Mouse (Mus musculus): ENCODE measurements around the gene Tlx2.

Gene Tlx2

DNA sequence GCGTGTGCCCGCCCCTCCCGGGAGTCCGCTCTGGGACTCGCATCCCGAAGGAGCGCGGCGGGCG lies at the start of gene Tlx2:
TSS of gene Tlx2 (minus strand) at position 47 of the 64 bp plus-strand sequence.
- no peak for DNase-seq (ENCODE audit: low spot score in 2 of 2)

DNA sequence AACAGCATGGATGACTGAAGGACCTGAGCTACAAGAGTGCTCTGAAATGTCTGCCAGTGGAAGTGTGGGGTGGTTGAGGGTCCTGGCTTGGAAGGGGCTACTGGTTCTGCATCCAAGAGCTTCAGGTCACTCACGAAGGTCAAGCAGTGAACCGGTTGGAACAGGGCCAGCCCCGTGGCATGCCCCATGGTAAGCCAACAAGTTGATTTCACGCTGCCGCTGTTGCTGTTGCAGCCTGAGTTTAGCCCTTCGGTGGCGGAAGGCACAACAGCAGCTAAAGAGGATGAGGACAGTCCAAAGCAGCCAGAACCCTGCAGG lies 49.6 kb upstream of the Tlx2 start:
- DNase-seq (ENCODE audit: low spot score in 2 of 2), result peak in 1 of 2 experiments; percentile 32

DNA sequence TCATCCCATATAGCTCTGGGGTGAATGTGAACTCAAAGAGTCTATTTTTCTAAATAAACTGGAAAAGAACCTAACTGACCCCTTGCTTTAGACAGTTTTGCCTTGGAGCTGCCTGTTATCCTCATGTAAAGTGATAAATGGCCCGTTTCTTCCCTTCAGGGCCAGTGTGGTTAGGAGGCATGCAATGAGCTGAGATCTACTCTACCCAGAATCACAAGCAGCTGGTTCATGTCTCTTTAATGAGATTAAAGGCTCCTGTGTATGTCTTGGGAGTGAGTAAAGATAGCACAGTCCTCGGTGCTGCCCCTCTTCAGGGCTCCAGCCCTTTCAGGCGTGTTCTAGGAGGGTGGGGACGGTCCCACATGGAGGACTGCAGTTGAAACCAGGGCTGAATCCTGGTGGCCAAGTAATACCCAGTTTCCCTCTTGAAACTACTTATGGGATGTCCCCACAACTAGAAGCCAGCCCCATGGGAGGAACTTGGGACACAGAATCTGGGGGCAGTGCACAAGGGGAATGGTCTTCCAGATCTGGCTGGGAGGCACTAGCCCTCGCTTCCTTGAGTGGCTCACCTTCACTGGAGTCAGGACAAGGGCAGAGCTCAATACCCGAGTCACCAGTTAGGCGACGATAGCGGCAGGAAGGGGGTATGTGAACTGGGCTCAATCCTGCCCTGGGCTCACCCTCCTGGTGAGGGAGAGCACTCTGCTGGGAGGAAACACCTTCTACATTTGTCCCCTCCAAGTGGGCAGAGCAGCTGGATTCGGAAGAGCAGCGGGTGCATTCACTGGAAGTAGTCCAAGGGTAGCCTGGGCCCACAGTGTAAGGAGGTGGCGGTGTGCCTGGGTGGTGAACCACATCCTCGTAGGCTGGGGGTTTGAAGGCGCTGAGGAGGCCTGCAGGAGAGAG lies 49.0 kb upstream of the Tlx2 start:
- DNase-seq (ENCODE audit: low spot score in 2 of 2), result no peak

DNA sequence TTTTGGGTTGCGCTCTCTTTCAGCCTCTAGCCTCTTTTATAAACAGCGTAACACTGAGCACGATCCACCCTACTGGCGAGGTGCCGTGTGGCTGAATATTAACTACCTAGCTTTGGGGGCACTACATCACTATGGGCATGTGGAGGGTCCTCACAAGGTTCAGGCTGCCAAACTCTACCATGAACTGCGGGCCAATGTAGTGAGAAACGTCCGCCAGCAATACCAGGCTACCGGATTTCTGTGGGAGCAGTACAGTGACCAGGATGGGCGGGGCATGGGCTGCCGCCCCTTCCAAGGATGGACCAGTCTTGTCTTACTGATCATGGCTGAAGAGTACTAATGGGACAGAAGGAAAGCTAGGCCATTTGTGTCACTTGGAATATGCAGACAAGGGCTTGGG lies 48.3 kb upstream of the Tlx2 start:
- DNase-seq (ENCODE audit: low spot score in 2 of 2), result no peak

DNA sequence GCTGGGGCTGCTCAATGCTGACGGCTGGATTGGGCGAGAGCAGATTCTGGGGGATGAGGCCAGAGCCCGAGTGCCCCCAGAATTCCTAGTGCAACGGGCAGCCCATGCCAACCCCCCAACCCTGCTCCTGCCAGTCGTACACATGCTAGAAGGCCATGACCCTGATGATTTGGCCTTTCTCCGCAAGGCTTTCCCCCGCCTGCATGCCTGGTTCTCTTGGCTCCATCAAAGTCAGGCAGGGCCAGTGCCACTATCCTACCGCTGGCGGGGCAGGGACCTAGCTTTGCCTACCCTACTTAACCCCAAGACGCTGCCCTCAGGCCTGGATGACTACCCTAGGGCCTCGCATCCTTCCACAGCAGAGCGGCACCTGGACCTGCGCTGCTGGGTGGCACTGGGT lies 47.5 kb upstream of the Tlx2 start:
- no peak for DNase-seq (ENCODE audit: low spot score in 2 of 2)

DNA sequence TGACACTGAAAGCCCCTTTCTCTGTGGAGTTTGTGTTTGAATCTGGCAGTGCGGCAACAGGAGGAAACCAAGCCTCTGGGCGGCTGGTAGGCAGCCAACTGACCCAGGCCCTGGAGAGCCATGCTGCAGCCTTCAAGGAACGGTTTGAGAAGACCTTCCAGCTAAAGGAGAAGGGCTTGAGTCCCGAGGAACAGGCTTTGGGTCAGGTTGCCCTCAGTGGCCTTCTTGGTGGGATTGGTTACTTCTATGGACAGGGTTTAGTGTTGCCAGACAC lies 47.0 kb upstream of the Tlx2 start:
- peak in 1 of 2 experiments; percentile 59 for DNase-seq (ENCODE audit: low spot score in 2 of 2)

DNA sequence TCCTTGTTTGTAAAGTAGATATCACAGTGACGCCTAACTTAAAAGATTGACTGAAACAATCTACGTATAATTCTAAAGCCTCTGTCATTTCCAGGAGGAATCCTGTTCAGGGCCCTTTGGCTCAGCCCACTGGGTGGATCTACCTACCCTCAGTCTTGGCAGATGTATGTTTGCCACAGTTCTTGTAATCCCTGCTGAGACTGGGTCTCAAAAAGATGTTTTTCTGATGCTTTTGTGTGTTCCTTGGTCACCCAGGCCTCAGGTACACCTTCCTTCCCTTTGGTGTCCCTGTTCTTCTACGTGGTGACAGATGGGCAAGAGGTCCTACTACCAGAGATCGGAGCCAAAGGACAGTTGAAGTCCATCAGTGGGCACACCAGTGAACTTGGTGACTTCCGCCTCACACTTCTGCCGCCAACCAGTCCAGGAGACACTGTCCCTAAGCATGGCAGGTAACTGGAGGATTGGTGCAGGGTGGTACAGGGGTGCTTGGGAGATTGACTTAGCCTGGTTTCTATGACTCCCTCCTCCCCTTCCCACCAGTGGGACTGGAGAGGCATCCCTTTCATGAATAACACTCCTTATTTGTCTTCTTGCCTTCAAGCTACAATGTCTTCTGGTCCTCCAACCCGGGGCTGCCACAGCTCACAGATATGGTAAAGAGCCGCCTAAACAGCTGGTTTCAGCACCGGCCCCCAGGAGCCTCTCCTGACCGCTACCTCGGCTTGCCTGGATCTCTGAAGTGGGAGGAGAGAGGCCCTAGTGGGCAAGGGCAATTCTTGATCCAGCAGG lies 46.5 kb upstream of the Tlx2 start:
- peak in 1 of 2 experiments; percentile 64 for DNase-seq (ENCODE audit: low spot score in 2 of 2)

DNA sequence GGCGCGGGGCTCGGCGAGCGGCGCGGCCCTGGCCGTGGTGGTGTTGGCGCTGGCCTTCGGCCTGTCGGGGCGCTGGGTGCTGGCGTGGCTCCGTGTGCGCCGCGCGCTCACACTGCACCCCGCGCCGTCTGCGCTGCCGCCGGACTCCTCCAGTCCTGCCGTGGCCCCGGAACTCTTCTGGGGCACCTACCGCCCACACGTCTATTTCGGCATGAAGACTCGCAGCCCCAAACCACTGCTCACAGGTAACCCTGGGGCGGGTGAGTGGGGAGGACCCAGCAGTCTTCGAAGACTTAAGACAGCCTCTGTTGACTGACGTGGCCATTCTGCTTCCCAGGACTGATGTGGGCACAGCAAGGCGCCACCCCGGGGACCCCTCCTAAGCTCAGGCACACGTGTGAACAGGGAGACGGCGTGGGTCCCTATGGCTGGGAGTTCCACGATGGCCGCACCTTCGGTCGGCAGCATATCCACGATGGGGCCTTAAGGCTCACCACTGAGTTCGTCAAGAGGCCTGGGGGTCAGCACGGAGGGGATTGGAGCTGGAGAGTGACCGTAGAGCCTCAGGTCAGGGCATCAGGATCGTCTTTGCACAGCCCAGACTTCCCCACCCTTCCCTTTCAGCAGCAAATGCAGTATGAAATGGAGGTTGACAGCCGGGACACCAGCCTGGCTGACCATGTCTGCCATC lies 45.7 kb upstream of the Tlx2 start:
- DNase-seq (ENCODE audit: low spot score in 2 of 2), result peak in 1 of 2 experiments; percentile 76

DNA sequence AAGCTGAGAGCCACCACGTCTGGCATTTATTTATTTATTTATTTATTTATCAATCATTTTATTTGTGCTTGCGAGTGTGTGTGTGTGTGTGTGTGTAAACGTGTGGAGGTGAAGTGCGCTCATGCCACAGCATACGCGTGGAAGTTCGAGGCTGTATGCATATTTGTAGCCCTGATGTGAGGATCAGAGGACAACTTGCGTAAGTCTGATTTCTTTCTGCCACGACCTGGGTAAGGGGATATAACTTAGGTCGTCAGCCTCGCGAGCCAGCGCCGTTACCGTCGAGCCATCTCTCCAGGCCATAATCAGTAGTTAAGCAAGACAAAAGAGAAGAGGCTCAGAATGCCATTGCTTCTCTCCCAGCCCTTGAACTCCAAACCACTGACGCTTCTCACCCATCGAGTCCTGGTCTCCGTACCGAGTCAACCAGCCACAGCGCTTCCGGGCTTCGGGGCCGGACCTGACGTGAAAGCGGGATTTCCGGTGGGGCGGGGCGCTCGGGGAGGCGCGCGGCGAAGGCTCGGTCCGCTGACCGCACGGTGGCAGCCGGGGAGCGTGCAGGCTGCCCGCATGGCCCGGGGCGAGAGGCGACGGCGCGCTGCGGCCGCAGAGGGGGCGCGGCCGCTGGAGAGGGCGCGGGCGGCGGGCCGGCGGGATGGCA lies 45.0 kb upstream of the Tlx2 start, which contains the start of gene Mogs:
TSS of gene Mogs (plus strand) at position 486 of the 661 bp plus-strand sequence.
- peak; percentile 93 to 97 for DNase-seq (ENCODE audit: low spot score in 2 of 2)

DNA sequence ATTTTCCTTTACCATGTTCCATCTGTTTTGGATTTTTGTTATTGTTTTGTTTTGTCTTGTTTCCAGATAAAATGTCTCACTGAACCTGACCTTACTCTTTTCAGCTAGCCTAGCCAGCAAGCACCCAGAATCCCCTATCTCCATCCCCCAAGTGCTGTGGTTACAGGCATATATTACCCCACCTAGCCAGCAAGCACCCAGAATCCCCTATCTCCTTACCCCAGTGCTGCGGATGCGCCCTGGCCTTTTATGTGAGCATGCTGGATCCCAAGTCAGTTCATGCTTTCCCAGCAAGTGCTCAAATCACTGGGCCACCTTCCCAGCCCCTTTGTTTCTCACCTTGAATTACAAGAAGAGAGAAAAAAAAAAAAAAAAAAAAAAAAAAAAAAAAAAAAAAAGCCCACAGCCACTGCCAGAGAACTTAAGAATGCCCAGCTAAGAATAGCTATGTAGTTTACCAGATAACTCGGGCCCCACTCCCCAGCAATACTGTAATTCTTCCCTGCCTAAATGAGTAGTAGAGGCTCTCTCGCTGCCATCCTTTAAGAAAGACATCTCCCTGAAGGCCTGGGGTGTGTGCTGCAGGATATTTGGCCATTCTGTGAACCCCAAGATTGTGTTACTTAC lies 41.5 kb upstream of the Tlx2 start:
- peak in 1 of 2 experiments; percentile 53 for DNase-seq (ENCODE audit: low spot score in 2 of 2)

DNA sequence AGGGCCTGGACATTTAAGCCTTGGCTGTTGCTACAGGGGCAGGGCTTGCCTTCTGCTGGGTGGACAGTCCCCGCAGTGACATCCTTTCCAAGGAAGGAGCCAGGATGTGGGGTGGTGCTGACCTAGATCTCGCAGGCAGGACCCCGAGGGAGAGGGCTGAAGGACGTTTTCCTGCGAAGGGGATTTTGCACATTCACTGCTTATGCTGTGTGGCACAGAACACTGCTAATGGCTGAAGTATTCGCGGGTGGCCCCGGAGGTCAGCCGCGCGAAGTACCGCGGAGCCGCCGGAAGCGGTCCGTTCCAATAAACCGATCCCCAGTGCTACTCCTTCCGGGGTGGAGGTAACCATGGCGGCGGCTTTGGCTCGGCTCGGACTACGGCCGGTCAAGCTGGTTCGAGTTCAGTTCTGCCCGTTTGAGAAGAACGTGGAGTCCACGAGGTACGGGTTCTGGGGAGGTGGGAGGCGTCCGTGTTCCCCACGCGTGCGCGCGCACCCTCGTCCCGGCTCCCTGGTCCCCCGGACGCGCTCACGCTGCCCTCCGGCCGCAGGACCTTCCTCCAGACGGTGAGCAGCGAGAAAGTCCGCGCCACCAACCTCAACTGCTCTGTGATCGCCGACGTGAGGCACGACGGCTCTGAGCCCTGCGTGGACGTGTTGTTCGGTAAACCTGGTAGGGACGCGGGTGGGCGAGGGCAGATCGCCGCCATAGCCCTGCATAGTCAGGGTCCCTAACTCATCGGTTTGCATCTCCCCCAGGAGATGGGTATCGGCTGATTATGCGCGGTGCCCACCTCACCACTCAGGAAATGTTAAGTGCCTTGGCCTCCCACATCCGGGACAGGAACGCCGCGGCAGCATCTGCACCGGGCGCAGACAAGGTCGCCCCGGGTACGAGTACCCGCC lies 38.9 kb upstream of the Tlx2 start, which contains the start of gene Mrpl53:
TSS of gene Mrpl53 (plus strand) at position 279 of the 907 bp plus-strand sequence.
- peak; percentile 81 to 90 for DNase-seq (ENCODE audit: low spot score in 2 of 2)

DNA sequence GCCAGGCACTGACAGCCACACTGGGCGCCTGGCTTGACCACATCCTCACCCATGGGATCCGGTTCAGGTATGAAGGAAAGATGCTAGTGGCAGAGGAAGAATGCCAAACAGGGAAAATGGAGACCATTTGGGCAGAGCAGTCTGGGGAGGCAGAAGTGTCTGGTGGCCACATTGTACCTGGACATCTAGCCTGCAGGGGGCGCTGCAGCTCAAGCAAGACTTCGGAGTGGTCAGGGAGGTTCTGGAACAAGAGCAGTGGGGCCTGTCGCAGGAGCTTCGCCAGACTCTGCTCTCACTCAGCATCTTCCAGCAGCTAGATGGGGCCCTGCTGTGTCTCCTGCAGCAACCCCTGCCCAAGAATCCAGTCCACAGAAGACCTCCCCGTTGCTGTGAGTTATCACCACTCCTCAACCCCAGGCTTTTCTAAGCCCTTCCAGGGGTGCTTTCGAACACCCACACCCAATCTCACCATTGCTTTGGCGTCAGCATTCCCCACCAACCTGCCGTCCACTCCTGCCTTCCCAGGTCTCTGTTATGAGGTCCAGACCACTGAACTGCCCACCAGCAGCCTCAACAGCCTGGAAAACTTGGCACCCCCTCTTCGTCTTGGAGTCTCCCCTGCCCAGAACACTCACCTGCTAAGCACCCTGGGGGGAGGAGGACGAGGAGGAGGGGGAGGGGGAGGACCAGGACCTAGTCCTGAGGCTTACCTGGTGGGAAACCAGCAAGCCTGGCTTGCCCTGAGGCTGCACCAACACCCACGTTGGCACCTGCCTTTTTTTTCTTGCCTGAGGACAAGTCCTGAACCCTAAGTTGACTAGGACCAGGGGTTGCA lies 37.7 kb upstream of the Tlx2 start:
- peak; percentile 90 to 97 for DNase-seq (ENCODE audit: low spot score in 2 of 2)

DNA sequence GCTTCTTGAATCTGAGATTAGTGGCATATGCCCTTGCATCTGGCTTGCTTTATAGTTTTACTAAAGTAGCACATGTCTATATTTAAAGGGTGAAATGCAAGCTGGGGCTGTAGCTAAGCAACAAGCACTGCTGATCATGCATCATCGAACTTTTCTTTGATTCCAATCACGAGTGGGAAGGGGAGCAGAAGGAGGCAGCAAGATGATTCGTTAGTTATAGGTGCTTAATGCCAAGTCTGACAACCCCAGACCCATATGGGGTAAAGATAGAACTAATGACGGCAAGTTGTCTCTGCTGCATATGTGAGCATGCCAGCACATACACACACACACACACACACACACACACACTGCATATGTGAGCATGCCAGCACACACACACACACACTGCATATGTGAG lies 34.1 kb upstream of the Tlx2 start:
- no peak for DNase-seq (ENCODE audit: low spot score in 2 of 2)

DNA sequence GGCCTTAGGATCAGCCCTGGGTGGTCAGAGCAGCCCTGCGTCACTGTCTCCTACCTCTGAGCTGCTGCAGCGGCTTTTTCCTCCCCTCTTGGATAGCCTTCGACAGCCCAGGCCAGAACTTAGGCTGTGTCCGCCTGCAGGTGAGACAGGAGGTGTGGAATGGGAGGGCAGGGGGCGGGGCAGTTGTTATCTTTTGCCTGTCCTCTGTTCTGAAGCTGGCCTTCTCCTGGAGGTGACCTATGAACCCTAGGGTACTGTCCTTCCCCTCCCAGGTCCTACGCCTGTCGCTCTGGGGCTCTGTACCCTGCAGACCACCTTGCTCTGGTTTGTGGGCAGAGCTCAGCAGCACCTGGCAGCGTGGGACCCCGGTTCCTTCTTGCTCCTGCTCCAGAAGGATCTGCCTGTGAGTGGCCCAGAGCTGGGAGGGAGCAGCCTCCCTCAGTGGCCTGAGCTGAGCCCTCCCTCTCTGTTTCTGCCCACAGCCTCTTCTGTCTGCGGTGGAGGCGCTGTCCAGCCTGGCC lies 33.1 kb upstream of the Tlx2 start:
- no peak for DNase-seq (ENCODE audit: low spot score in 2 of 2)

DNA sequence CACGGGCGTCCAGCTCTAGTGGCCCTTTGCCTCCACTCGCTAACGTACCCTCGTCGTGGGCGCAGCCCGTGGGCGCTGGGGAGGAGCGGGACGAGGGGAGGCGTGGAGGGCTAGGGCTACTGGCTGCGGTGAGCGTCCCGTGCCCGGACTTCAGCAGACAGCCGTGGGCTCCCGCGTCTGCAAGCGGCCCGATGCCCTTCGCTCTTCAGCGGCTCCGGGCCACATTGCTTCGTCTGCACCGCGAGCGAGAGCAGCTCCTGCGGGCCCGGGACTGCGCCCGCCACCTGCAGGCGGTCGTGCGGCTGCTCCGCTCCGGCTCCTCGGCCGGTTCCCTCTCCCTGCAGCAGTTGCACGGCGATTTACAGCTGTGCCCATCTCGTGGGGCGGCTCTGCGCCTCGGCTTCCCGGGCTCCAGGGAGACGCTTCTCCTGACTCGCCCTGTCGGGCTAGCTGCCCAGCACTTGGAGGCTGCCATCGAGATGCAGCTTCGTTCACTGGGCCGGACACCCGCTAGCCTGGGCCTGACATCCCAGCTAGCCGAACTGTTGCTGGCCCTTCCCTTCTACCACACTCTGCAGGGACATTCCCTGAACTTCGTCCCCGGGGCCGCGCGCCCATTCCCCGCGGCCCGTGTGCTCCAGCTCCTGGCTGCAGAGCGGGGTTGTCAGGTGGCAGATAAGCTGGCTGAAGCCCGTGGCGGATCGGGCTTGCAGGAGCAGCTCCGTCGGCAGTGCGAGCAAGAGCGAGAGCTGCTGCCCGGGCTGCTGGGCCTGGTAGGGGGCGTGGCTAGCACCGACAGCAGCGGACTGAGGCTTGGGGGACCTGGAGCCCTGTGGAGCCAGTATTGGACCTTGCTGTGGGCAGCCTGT lies 31.8 kb upstream of the Tlx2 start:
- DNase-seq (ENCODE audit: low spot score in 2 of 2), result peak; percentile 74 to 90

DNA sequence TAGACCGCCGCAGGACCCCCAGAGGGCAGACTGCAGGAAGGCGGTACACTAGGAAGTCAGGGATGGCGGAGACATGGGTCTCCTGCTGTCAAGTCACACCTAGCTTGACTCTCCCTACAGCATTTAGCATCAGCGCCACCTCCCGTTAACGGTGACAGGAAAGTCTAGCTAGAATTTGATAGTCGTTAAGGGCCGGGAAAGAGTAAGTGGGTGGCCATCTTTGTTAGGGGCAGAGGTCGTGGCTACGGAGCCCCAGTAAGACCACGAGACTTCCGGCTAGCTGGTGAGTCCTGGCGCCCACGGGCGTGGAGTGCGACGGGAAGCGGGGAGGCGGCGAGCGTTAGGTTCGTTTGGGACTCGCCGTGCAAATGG lies 31.2 kb upstream of the Tlx2 start, which contains the start of the genes Ccdc142 and Gm42688:
TSS of gene Ccdc142 (plus strand) at position 286 of the 372 bp plus-strand sequence.
TSS of gene Gm42688 (plus strand) at position 302 of the 372 bp plus-strand sequence.
- peak; percentile 89 to 91 for DNase-seq (ENCODE audit: low spot score in 2 of 2)

DNA sequence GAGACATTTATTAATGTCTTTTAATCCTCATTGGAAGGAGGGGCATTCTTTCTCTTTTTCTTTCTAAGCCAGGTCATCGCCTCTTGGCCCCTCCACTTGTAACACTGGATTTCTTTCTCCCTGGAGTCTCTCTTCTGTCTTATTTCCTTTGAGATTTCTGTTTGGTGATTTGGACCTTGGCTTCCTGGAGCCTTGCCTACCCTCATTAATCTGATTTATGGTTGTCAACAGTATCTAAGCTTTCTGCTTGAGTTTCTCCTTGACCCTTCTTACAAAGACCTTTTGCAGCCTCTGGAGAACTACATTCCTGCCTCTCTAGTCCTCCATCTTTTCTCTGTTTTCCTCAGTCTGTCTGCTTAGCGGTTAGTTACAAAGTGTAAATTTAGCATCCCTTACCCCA lies 28.3 kb upstream of the Tlx2 start:
- no peak for DNase-seq (ENCODE audit: low spot score in 2 of 2)

DNA sequence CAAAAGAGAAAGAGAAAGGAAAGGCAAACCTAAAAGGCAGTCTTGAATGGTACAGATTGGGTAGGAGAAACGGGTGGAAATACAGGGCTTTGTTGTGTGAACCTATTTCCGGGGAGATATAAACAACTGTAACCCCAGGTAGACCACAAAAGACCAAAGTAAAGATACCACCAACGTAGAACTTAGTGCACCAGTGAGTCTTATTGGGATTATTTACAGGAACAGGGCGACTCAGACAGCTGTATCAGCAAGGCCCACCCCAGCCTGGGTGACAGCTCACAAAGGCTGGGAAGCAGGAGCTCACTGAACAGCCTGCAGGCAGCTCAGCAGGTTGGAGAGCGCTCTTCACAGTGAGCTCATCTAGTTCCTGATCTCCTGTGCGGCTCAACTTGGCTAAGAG lies 25.9 kb upstream of the Tlx2 start:
- no peak for DNase-seq (ENCODE audit: low spot score in 2 of 2)
